Mouse (Mus musculus): ENCODE data around the gene Abca1. TPM values are rescaled to one million over a fixed set of nuclear protein-coding genes. Genes with fewer than 3 reads are reported as not detected.

Gene Abca1
- total and polyA plus RNA-seq, 2 experiments from 2014 or later = 3.7 to 18.1 TPM

DNA sequence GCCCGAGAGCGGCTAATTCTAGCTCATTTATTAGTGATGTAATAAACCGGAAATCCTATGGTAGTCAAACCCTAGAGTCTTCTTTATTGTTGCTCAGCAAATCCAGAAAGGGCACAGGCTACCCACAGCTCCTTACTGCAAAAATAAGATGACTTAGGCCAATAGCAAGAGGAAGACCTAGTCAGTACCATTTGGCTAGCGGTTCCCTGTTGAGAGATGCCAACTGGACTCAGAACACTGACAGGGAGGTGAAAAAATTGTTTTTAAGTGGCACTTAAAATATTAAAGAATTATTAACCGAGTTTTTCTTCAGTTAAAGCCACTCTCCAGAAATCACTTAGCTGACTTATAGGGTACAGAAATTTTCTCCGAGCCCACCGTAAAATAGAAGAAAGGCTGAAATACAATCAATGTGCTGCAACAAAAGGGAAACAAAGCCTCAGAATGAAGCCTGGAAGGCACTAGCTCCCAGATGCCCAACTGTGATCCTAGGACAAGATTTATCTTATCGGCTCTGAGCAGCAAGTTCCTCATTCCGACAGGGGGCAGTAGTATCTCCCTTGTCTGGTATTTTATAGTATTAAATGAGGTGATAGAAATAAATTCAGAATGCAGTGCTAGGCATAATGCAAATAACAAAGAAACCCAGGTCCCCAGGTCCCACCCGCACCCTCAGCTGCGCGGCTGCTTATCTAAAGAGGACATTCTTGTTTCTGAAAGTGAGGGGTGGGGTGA lies 14.1 kb downstream of the Abca1 start:
- Histone ChIP-seq H3K4me3 (ENCODE audit: low read depth, low read length) (no peak overlapping the region), H3K4me2 (ENCODE audit: low read depth, low read length) (no peak overlapping the region), H3K4me1 (ENCODE audit: control insufficient read depth, insufficient read depth) (peaks cover 18% of the 10 kb centered on the region), H3K36me3 (replicated peaks; ENCODE audit: control insufficient read depth, insufficient read depth, low read length) (peaks cover 4% of the 10 kb centered on the region; the same call in 1 of the 2 replicates), H3K27ac (ENCODE audit: low read depth) (no peak overlapping the region), H3K9me3 (replicated peaks; ENCODE audit: control insufficient read depth, low read length) (no peaks in the 10 kb centered on the region), H3K9ac (replicated peaks; ENCODE audit: low read depth, low read length) (no peak overlapping the region), H3K27me3 (ENCODE audit: control insufficient read depth, insufficient read depth, low read length) (no peaks in the 10 kb centered on the region)
- no peak for DNase-seq (ENCODE audit: low spot score)
- ATAC-seq (ENCODE audit: insufficient read depth, low read depth) = no peak
- TF ChIP-seq EP300 (IDR thresholded peaks at IDR 0.05; ENCODE audit: low read depth) = no peak
- peak; percentile 25 for TF ChIP-seq CTCF (IDR thresholded peaks at IDR 0.05; ENCODE audit: low read depth)
- 66% methylated on average over 12 of the region's 12 CpGs for WGBS

DNA sequence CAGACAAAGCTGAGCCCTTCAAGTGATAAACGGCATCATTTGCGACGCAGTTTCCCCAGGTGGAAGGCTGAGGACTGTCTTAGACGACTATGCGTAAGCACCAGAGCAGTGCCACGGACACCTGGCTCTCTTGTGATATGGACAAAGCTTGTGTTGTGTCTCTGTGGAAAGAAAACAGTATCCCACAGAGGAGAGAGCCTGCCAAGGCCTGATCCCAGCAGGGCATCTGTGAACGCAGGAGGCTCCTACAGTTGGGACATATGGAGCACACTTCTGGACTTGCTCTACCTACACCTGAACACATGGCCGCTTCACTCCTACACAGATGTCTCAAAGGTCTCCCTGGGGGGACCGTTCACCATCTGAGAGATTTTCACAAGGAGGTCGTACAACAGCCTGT lies 15.1 kb downstream of the Abca1 start:
- WGBS = 84% methylated on average over 10 of the region's 10 CpGs
- no peak overlapping the region for H3K9ac ChIP-seq (replicated peaks; ENCODE audit: low read depth, low read length)

DNA sequence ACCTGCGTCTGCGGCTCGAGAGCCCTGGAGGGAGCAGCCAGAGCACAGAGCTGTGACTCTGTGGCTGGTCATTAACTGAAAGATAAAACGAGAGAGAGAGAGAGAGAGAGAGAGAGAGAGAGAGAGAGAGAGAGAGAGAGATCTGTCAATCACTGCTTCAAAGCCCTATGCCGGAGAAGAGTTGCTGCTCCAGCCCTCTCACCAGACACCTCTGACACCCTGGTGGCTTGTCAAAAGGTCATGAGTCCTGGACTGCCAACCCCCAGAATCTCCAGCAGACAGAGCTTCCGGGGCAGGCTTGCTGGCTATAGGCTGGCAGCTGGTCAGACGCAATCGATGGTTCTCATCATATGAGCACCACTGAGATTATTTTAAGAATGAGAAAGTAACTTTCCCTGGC lies 15.7 kb downstream of the Abca1 start:
- 33% methylated on average over 8 of the region's 8 CpGs for WGBS
- H3K36me3 ChIP-seq (replicated peaks; ENCODE audit: control insufficient read depth, insufficient read depth, low read length) = peaks cover 4% of the 10 kb centered on the region; the same call in 1 of the 2 replicates
- H3K27ac ChIP-seq (ENCODE audit: low read depth) = no peak overlapping the region
- no peaks in the 10 kb centered on the region for H3K9me3 ChIP-seq (replicated peaks; ENCODE audit: control insufficient read depth, low read length)
- ATAC-seq (ENCODE audit: insufficient read depth, low read depth) (peak; percentile 27), DNase-seq (ENCODE audit: low spot score) (no peak)
- H3K9ac ChIP-seq (replicated peaks; ENCODE audit: low read depth, low read length) = no peak overlapping the region
- H3K27me3 ChIP-seq (ENCODE audit: control insufficient read depth, insufficient read depth, low read length) = no peaks in the 10 kb centered on the region
- no peak overlapping the region for H3K4me2 ChIP-seq (ENCODE audit: low read depth, low read length)
- H3K4me1 ChIP-seq (ENCODE audit: control insufficient read depth, insufficient read depth) = peaks cover 20% of the 10 kb centered on the region
- TF ChIP-seq CTCF (IDR thresholded peaks at IDR 0.05; ENCODE audit: low read depth) (no peak), EP300 (IDR thresholded peaks at IDR 0.05; ENCODE audit: low read depth) (no peak)
- no peak overlapping the region for H3K4me3 ChIP-seq (ENCODE audit: low read depth, low read length)

More for the DNA sequence above, 15.1 kb downstream of the Abca1 start:
- no peak for ATAC-seq (ENCODE audit: insufficient read depth, low read depth)
- no peaks in the 10 kb centered on the region for H3K27me3 ChIP-seq (ENCODE audit: control insufficient read depth, insufficient read depth, low read length)
- H3K4me1 ChIP-seq (ENCODE audit: control insufficient read depth, insufficient read depth) = peaks cover 20% of the 10 kb centered on the region
- H3K27ac ChIP-seq (ENCODE audit: low read depth) = no peak overlapping the region
- no peak overlapping the region for H3K4me2 ChIP-seq (ENCODE audit: low read depth, low read length)
- H3K36me3 ChIP-seq (replicated peaks; ENCODE audit: control insufficient read depth, insufficient read depth, low read length) = peaks cover 4% of the 10 kb centered on the region; the same call in 1 of the 2 replicates
- no peak overlapping the region for H3K4me3 ChIP-seq (ENCODE audit: low read depth, low read length)
- no peak for TF ChIP-seq EP300 (IDR thresholded peaks at IDR 0.05; ENCODE audit: low read depth)
- TF ChIP-seq CTCF (IDR thresholded peaks at IDR 0.05; ENCODE audit: low read depth) = no peak
- no peaks in the 10 kb centered on the region for H3K9me3 ChIP-seq (replicated peaks; ENCODE audit: control insufficient read depth, low read length)
- no peak for DNase-seq (ENCODE audit: low spot score)

DNA sequence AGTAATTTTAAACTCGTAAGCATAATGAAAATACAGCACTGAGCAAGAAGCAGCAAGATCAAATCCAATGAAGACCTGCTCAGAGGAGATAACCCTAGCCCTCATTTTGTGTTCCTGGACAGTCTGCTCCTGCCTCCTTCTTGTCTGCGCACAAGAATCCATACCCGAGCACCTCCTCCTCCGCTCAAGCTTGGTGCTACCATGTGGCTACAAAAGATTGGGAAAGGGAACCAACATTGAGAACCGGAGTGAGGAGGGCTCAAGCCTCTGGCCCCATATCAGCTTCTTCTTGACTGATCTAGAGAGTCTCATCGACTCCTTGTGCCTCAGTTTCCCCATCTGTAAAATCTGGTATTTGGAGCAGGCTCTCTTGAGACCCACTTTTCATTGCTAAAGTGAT lies 19.0 kb downstream of the Abca1 start:
- ATAC-seq (ENCODE audit: insufficient read depth, low read depth) (no peak), DNase-seq (ENCODE audit: low spot score) (no peak)
- Histone ChIP-seq H3K27ac (ENCODE audit: low read depth) (no peak overlapping the region), H3K9ac (replicated peaks; ENCODE audit: low read depth, low read length) (no peak overlapping the region), H3K4me3 (ENCODE audit: low read depth, low read length) (no peak overlapping the region), H3K27me3 (ENCODE audit: control insufficient read depth, insufficient read depth, low read length) (no peaks in the 10 kb centered on the region), H3K9me3 (replicated peaks; ENCODE audit: control insufficient read depth, low read length) (no peaks in the 10 kb centered on the region), H3K36me3 (replicated peaks; ENCODE audit: control insufficient read depth, insufficient read depth, low read length) (peaks cover 4% of the 10 kb centered on the region; the same call in 1 of the 2 replicates), H3K4me2 (ENCODE audit: low read depth, low read length) (no peak overlapping the region), H3K4me1 (ENCODE audit: control insufficient read depth, insufficient read depth) (0 out of 2 replicates have a peak, but pooled peaks cover 3% of the 10 kb centered on the region)
- TF ChIP-seq CTCF (IDR thresholded peaks at IDR 0.05; ENCODE audit: low read depth) (no peak), EP300 (IDR thresholded peaks at IDR 0.05; ENCODE audit: low read depth) (no peak)
- 91% methylated on average over 6 of the region's 6 CpGs for WGBS

DNA sequence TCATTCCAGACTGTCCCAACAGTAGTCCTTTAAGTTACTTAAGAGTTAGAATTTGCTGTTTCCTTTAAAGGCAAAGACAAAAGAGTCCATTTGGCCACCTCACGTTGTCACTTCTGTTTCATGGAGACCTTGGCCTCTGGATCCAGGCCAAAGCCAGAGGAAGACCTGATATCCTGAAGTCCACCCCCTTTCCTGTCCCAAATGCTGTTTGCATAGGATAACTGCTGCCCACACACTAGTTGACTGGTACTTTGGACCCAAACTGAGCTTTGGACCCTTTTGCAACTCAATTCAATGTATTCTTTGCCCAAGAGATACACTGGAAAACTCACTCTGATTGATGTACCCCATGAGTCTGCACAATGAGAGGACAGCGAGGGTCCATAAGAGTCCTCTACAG lies 20.2 kb downstream of the Abca1 start:
- H3K36me3 ChIP-seq (replicated peaks; ENCODE audit: control insufficient read depth, insufficient read depth, low read length) = peaks cover 4% of the 10 kb centered on the region; the same call in 1 of the 2 replicates
- H3K27ac ChIP-seq (ENCODE audit: low read depth) = peak overlapping the region; percentile 19; the same call in 1 of the 2 replicates
- no peaks in the 10 kb centered on the region for H3K9me3 ChIP-seq (replicated peaks; ENCODE audit: control insufficient read depth, low read length)
- no peak overlapping the region for H3K4me2 ChIP-seq (ENCODE audit: low read depth, low read length)
- H3K27me3 ChIP-seq (ENCODE audit: control insufficient read depth, insufficient read depth, low read length) = no peaks in the 10 kb centered on the region
- H3K4me3 ChIP-seq (ENCODE audit: low read depth, low read length) = no peak overlapping the region
- 0 out of 2 replicates have a peak, but pooled peaks cover 2% of the 10 kb centered on the region for H3K4me1 ChIP-seq (ENCODE audit: control insufficient read depth, insufficient read depth)
- no peak for DNase-seq (ENCODE audit: low spot score)
- 67% methylated on average over 2 of the region's 2 CpGs for WGBS
- TF ChIP-seq EP300 (IDR thresholded peaks at IDR 0.05; ENCODE audit: low read depth) (no peak), CTCF (IDR thresholded peaks at IDR 0.05; ENCODE audit: low read depth) (no peak)
- no peak overlapping the region for H3K9ac ChIP-seq (replicated peaks; ENCODE audit: low read depth, low read length)
- no peak for ATAC-seq (ENCODE audit: insufficient read depth, low read depth)

Data from heart, postnatal 0 days (tissue).